20 mouse cellular contexts compared by ENCODE assay signal in genomic region chr3:26454921-26455320, GRCm38 (mm10).
"Had no signal": no experiment of that assay in that cellular context is flagged by ENCODE, and none has a peak within 500 bp of the region (broad histone marks: within the 10 kb centered on the region; RNA-seq: fewer than 3 reads in every experiment).

No protein-coding gene starts in this region.

- H3K4me2 ChIP-seq: liver, embryonic 15.5 days; lung, embryonic 15.5 days; midbrain, embryonic 11.5 days; midbrain, embryonic 13.5 days; midbrain, embryonic 15.5 days; neural tube, embryonic 12.5 days; stomach, embryonic 15.5 days had no signal

- H3K27ac ChIP-seq: liver, embryonic 15.5 days; lung, embryonic 15.5 days; macrophage; midbrain, embryonic 13.5 days; midbrain, embryonic 15.5 days; neural tube, embryonic 12.5 days; stomach, embryonic 15.5 days; stomach, postnatal 0 days had no signal

- H3K9me3 ChIP-seq: liver, embryonic 15.5 days; lung, embryonic 15.5 days; midbrain, embryonic 13.5 days; midbrain, embryonic 15.5 days; neural tube, embryonic 12.5 days; stomach, embryonic 15.5 days had no signal

- H3K27me3 ChIP-seq: liver, embryonic 15.5 days; lung, embryonic 15.5 days; megakaryocyte, embryonic 14.5 days; midbrain, embryonic 13.5 days; midbrain, embryonic 15.5 days; neural tube, embryonic 12.5 days; stomach, embryonic 15.5 days had no signal

- DNase-seq: liver, postnatal 0 days; lung, adult 2 months; lung, postnatal 14 days; lung, postnatal 36 days; right cerebral cortex, postnatal 25 days; right cerebral cortex, postnatal 4 days; spleen, adult 18-20 months; thymus, adult 2 months; thymus, postnatal 36 days had no signal

- H3K4me3 ChIP-seq: liver, embryonic 15.5 days; lung, embryonic 15.5 days; megakaryocyte, embryonic 14.5 days; midbrain, embryonic 13.5 days; midbrain, embryonic 15.5 days; neural tube, embryonic 12.5 days; stomach, embryonic 15.5 days had no signal

- H3K36me3 ChIP-seq: liver, embryonic 15.5 days; lung, embryonic 15.5 days; midbrain, embryonic 13.5 days; midbrain, embryonic 15.5 days; neural tube, embryonic 12.5 days; stomach, embryonic 15.5 days had no signal

- H3K4me1 ChIP-seq: liver, embryonic 15.5 days; lung, embryonic 15.5 days; megakaryocyte, embryonic 14.5 days; midbrain, embryonic 13.5 days; midbrain, embryonic 15.5 days; neural tube, embryonic 12.5 days; stomach, embryonic 15.5 days had no signal

- ATAC-seq: liver, postnatal 0 days; lung, postnatal 0 days; midbrain, embryonic 13.5 days; midbrain, embryonic 15.5 days had no signal

- H3K9ac ChIP-seq: liver, embryonic 15.5 days; liver, postnatal 0 days; lung, embryonic 15.5 days; midbrain, embryonic 13.5 days; midbrain, embryonic 15.5 days; neural tube, embryonic 12.5 days; stomach, embryonic 15.5 days had no signal
